In genomic region chr15:4814976-4815375, GRCm38 (mm10) we compare ENCODE assay signal across 19 mouse cellular contexts.
"Had no signal": no experiment of that assay in that cellular context is flagged by ENCODE, and none has a peak within 500 bp of the region (broad histone marks: within the 10 kb centered on the region; RNA-seq: fewer than 3 reads in every experiment).

No protein-coding gene starts in this region.

- H3K36me3 ChIP-seq: midbrain, embryonic 10.5 days; midbrain, embryonic 12.5 days; neural tube, embryonic 13.5 days; neural tube, embryonic 15.5 days had no signal

- H3K9me3 ChIP-seq: megakaryocyte, embryonic 14.5 days; midbrain, embryonic 10.5 days; midbrain, embryonic 12.5 days; neural tube, embryonic 13.5 days; neural tube, embryonic 15.5 days had no signal

- ATAC-seq: midbrain, embryonic 16.5 days had no signal

- DNase-seq: lung, adult 18-20 months; lung, embryonic 14.5 days; lung, postnatal 10 days; lung, postnatal 36 days; midbrain, embryonic 14.5 days; retina, postnatal 1 day; right cerebral cortex, postnatal 25 days; right cerebral cortex, postnatal 4 days; spleen, adult 18-20 months; thymus, adult 18-20 months; thymus, postnatal 14 days; thymus, postnatal 36 days had no signal

- H3K27me3 ChIP-seq: megakaryocyte, embryonic 14.5 days; midbrain, embryonic 12.5 days; neural tube, embryonic 13.5 days; neural tube, embryonic 15.5 days had no signal

- H3K4me3 ChIP-seq: megakaryocyte, embryonic 14.5 days; midbrain, embryonic 10.5 days; midbrain, embryonic 12.5 days; myocyte; neural tube, embryonic 13.5 days; neural tube, embryonic 15.5 days had no signal

- H3K4me1 ChIP-seq: midbrain, embryonic 10.5 days; midbrain, embryonic 12.5 days; neural tube, embryonic 13.5 days; neural tube, embryonic 15.5 days had no signal
